Mouse (Mus musculus): ENCODE results near the gene Lpgat1.

- TF ChIP-seq POLR2A (IDR thresholded peaks at IDR 0.05; ENCODE audit: insufficient read length, low read depth) (no peak), MAX (IDR thresholded peaks at IDR 0.05; ENCODE audit: low read depth) (no peak)
Measured at GRCm38 (mm10) chr1:191780470-191780869, 62.8 kb downstream of the Lpgat1 start.
